Mouse (Mus musculus) urinary bladder, postnatal 14 days (tissue): ENCODE measurements around the gene Slc12a1.
A peak's percentile ranks its signal among the peaks of the same experiment; 100 is the strongest.
"Not testable (repeated sequence)": the region's sequence is repeated elsewhere in the genome, so short reads cannot be mapped to it uniquely, and the experiment has no call there.

Experiments used
- DNase-seq: peaks from one replicate; pipeline ENCODE4 v3.0.0; 2021; ENCODE audit warnings: low spot score

Gene Slc12a1

DNA sequence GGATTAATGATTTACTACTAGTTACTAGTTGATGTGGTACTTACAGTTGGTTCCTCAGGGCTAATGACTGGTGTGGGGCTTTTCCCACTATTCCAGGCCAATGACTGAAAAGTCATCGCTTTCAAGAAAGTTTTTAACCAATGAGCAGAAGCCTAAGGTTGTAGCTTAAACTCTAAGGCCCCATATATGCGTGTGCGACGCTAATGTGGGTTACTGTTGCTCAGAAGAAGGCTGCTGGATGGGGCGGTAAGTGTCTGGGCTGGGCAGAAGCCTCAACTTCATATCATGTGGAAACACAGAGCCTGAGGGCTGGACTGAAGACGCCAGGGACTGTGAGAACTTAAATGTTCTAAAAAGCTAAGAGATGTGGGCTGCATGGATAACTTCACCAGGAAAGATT, at the start of gene Slc12a1:
Gene Slc12a1, plus strand, starts transcription at position 118 of the 400 bp plus-strand sequence.
- DNase-seq, result no peak

DNA sequence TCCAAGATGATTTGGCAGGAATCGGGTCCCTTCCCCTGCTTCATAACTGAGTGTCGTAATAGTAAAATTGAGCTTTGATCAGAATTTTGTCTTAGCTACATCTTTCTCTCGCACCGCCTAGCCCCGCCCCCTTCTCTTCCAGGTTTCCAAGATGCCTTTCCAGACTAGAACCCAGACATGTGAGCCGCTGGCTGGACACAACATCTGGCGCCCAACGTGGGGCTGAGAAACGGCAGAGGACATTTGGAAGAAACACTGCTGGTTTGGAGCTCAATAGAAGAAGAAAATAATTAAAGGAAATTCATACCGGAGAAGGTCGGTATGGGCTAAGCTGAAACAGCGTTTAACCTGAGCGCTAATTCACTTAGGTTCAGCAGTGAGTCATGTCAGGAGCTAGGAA, 47.8 kb upstream of the Slc12a1 start:
- DNase-seq, result not testable (repeated sequence)

DNA sequence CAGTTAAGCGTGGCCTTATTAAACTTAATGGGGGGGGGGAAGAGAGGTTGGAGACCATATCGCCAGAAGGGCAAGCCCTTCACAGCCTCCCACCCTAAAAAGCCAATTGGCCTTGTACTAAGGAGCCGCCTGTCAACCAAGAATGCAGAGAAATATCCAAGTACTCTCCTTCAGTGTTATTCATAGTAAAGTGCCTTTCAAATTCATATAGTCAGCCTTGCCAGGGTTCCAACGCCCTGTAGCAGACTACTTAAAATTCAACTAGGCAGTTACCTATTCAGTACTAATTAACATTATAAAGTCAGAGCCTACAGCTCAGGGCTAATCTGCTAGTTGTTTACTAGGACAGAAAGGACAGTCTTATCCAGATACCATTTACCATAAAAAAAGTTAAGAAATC, 45.8 kb upstream of the Slc12a1 start:
- DNase-seq, result not testable (repeated sequence)

DNA sequence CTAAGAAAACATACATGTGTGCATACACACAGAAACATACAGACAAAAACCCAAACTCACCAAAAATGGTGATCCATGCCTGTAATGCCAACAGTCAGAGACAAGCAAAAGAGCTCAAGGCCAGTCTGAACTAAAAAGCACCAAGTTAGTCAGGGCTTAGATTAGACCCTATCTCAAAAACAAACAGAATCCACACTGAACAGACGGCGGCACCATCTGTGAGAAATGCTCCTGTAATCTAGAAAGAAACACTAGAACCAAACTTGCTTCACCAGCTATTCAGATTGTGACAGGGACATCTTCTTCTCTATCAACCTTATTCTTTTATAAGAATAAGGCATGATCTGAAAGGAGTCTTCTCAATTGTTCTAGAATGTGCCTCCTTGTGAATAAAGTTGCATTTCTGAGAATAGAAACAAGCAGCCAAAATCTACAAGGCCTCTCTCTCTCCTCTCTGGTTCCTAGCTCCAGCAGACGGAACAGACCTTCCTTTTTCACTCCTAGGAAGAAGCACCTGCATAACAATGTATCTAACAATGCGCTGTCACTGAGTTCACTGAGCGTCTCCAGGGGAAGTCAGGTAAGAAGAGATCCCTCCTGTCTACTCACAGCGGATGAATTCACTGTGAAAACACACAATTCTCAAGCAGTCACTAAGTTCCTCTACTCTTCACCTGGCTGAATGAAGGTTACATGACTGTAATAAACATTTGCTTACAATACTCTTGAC, 32.8 kb upstream of the Slc12a1 start:
- DNase-seq, result no peak

DNA sequence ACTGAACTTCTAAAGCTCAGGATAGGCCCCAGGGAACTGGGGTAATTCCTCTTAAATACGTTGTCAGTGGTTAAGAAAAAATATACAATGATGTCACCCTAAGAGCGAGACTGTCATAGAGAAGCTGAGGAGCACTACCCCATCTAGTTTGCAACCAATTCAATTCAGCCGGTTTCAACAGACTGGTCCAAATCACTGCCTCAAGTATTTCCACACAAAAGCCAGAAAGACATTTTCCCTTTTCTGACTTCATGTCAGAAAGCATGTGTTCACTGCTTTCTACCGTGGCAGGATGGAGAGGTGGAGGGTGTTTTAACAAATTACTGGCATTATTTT, 30.0 kb upstream of the Slc12a1 start:
- no peak for DNase-seq

DNA sequence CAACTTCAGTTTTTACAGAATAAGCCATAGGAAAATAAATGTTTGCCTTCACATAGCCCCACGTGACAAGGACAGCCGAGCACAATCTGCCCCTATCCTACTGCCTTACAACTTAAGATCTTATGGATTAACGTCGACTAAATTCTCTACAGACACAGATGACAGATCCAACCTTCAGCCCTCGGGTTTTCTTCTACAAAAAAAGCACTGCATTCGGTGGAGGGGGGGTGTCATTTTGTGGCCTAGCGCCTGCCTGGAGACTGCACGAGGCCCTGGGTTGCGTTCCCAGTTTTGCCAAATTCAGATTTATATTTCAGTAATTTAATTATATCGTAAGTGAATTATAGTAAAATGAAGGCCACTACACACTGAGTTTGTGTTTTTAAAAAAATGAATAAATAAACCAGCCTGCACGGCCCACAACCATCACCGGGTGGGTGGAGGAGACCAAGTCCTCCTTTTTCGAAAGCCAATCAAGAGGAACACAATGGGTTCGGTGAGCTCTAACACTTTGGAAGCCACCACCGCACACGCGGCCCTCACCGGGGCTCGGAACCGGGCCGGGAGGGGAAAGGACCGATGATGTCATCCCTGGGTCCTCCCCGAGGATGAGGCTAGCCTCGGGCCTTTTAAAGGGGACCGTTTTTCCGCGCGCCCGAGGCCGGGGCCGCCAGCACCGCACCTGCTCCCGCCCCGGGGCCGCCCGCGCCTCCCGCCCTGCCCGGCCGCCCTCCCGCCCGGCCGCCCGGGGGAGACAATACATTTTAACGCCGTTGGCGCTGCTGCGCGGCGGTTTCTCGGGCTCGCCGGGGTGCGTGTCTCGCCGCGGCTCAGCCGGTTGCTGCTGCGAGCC, 29.5 kb upstream of the Slc12a1 start:
- peak; percentile 37 for DNase-seq

DNA sequence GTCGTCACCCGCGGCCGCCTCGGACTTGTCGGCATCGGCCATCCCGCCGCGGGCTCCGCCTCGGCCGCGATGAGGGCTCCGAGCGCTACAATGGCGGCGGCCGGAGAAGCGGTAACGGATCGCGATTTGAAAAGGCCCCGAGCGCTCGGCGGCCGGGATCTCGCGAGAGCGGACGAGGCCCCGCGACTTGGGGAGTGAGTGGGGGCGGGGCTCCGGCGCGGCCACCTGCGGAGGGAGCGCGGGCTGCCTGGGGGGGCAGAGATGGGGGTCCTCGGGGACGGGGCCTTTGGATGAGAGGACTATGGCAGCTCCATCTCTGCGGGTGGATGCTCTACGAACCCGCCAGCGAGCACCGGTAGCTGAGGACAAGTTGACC, 28.8 kb upstream of the Slc12a1 start, which contains the start of gene Myef2:
Gene Myef2, minus strand, starts transcription at position 185 of the 376 bp plus-strand sequence.
- peak; percentile 84 for DNase-seq

DNA sequence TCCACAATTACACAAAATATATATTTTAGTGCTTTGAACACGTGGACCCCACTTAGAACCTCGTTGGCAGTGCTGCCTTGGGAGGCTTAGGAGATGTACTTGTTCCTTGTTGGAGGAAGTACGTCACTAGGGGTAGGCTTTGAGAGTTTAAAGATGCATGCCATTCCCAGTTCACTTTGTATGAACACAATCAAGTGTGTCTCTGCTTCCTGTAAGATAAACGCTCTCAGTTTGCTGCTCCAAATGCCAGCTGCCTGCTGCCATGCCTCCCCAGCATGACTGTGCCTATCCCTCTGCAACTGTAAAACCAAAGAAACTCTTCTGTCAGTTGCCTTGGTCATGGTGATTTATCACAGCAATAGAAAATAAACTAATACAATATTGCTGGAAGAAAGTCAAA, 26.5 kb upstream of the Slc12a1 start:
- no peak for DNase-seq

DNA sequence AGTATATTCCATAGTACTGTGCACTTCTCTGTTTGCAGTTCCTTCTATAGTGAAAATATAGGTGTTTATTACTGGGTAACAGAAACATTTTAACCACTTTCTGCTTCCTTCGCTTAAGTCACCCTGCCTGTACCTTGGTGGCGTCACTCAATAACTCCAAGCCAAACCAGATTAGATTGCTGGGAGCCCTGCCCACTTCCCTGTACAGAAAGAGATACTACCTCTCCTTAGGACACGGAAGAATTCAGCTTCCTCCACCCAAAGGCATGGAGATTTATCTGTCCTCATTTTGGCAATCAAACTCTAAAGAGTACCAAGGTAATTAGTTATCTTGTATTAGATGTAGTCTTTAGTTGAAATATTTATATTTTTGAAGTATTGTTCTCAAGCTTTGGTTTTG, 25.5 kb upstream of the Slc12a1 start:
- no peak for DNase-seq

DNA sequence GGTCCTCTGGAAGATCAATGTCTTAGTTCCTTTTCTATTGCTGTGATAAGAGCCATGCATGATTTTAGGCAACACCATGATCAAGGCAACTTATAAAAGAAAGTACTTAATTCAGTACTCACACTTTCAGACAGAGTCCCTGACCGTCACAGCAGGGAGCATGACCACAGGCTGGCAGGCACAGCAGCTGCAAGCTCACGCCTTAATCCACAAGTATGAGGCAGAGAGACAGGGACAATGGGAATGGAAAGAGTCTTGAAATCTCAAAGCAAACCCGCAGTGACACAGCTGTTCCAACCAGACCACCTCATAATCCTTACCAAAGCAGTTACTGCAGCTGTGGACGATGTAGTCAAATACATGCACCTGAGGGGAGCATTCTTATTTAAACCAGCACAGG, 18.2 kb upstream of the Slc12a1 start:
- DNase-seq, result no peak

DNA sequence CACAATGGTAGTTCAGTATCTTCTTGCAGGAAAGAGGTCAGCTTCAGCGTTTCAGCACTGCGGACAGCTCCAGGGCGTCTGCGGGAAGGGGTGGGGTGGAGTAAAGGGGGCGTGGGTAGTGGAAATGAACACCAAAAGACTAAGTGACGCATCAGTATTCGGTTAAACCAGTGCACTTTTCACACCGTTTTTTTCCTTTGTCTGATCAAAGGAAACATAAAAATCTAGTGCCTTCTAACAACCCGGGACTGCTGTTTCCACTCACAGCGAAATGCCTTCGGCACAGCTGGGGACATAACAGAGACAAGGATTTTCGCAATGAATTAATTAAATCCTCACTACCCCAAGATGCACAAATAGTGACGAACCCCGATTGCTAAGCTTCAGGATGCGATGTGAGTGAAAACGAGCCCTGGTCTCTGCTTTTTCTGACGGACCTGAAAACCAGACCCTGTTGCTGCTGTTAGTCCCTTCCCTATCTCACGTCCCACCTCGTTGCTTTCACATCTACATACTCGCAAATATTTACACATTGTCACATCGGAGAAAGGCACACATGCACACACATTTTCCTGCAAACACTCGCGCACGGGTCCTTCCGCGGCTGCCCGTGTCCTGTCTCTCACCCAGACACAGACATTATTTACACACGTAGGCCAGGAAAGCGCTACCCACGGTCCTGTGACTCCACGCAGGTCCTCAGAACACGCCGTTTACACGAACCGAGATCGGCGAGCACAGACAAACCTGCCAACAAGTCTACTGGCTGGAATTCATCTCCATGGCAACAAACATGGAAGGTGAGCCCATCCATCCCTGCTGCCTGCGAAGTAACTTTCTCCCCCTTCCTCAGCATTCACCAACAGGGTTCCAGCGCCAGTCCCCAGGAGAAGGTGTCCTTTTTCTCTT, 16.1 kb upstream of the Slc12a1 start, which contains the start of gene Ctxn2:
Gene Ctxn2, plus strand, starts transcription at position 790 of the 909 bp plus-strand sequence.
- peak; percentile 84 for DNase-seq

DNA sequence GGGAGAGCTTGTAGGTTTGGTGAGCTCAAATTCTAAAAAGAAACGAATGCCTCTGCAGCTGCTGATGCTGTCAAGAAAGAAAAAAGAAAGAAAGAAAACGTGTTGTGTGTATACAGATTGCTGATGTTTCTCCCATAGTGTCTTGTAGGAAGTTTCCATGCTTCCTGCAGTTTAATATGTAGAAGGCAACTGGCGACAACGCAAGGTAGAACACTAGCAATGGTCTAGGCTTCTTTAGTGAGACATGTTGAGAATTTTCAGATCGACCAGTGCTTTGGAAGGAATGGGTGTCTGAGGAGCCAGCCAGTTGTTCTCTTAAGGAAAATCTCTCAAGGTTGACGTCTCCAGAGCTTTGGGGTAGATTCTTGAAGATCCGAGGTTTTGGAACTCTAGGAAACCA, 15.5 kb upstream of the Slc12a1 start:
- no peak for DNase-seq

DNA sequence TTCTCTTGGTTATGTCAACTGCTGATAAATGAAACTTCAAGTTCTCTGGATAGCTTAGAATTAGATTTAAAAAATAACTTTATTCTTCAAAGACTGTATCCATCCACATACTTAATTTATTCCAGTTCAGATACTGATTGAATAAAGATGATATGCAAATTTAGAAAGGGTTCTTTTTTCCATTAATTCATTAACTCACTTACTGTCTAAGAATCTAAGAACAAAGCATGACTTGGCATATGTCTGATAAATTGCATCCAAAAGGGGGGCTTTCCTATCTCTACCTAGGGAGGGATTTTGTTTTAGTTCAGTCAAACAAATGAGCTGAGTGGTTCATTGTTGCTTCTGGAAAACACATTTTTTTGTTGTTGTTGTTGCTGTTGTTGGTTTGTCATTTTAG, 10.0 kb upstream of the Slc12a1 start:
- DNase-seq, result no peak

DNA sequence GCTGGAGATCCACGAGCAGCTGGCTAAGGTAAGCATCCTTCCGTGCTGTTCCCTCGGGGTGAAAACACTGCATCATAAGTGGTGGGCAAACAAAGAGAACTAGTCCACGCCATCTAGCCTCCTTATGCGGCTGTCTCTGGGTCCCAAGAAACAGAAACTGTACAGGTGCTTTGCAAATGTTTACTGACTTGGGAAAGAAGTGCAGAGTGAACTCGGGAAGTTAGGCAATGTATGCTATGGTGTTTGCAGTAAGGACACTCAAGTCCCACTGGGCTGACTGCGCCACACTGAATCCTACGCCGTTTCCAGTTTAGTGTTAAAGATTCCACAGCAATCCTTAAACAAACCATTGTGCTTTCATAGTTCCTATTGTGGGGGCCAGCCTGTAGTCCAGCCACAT, 2.0 kb downstream of the Slc12a1 start:
- DNase-seq, result no peak

DNA sequence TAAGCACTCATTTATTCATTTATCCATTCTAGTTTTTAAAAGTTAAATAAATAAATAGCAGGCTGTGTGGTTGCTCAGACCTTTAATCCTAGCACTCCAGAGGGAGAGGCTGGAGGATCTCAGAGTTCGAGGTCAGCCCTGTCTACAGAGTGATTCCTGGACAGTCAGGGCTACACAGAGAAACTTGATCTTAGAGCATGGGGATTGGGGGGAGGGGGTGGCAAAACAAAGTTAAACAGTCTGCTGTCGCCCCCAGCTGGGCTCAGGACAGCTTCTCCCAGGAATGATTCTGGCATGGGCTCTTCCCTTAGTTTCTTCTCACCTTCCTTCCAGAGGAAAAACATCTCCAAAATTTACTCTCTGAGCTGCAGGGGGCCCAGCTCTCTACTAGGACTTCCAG, 3.2 kb downstream of the Slc12a1 start:
- no peak for DNase-seq

DNA sequence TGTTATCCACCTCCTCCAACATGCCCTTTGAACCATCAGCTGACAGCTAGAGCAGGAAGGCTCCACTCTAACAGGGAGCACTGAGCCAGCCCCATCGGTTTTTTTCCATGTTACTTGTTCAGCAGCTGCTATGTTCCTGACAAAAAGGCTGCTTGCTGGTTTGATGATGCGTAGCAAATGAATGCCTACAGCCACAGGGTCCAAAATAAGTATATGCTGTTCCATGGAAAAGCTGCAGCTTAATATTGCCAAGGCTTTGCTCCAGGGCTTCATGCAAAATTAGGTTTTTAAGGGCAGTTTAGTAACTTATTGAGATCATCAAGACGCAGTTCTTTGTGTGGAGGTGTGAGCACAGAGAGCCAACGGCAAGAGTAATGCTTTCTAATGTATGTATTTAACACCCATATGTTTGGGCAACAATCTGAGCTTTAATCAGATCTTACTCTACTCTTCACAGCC, 9.7 kb downstream of the Slc12a1 start:
- DNase-seq, result no peak

DNA sequence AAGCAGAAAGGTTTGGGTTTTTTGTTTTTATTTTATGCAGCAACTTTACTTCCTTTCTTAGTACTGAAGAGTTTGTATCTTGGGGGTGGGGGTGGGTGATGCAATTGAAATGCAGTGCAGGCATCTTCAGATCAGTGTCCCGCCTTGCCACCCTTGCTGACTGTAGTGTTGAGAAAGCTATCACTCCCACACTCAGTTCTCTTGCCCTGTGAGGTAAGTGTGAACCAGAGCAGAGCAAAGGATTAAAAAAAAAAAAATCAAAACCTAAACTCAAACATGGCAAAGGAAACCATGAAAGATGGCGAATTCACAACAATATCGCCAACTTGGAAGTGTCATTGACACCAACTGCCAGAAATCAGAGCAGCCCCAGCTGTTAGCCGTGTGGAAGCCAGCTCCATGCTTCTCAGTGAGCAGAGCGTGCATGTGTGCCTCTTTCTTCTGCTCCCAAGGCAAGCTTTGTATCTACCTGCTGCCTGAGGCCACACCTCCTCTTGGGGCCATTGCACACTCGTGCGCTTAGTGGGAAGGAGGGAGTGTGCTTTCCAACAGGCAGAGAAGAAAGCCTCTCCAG, 26.0 kb downstream of the Slc12a1 start:
- DNase-seq, result no peak

DNA sequence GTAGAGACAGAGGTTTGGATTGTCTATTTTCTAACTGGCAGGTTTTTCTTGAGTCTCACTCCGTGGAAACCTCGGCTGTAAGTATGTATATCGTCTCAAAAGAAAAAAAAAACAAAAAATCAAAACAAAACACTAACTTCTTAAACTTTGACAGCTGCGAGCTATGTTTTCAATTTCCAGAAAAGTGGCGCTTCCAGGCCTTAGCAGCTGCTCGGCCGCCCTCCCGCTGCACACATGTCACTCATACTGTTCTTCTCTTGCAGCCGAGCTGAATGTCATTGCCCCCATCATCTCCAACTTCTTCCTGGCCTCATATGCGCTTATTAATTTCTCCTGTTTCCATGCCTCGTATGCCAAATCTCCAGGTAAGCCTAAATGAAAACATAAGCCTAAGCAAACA, 35.6 kb downstream of the Slc12a1 start:
- DNase-seq, result no peak

DNA sequence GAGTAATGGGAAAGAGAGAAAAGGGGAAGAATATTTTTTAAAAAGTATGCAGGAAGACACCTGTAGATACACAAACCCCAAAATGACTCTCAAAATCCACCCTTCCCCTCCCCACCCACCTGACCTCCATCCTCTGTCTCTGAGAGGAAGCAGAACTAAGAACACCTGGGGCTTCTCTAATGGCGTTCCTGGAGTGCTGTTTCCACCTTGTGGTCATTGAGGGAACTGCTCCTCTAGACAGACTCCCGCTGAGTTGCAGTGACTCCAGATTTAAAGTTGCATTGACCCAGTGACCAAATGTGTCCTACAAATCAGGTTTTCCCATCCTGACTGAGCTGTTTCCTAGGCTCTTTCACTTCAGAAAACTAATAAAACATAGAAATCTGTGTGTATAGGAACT, 36.9 kb downstream of the Slc12a1 start:
- DNase-seq, result peak; percentile 55

DNA sequence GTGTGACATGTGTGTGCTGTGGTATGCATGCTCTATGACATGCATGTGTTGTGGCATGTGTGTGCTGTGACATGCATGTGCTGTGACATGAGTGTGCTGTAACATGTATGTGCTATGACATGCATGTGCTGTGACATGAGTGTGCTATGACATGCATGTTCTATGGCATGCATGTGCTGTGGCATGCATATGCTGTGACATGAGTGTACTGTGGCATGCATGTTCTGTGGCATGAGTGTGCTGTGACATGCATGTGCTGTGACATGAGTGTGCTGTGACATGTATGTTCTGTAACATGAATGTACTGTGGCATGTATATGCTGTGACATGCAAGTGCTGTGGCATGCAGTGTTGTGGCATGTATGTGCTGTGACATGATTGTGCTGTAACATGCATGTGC, 40.6 kb downstream of the Slc12a1 start:
- DNase-seq, result no peak

DNA sequence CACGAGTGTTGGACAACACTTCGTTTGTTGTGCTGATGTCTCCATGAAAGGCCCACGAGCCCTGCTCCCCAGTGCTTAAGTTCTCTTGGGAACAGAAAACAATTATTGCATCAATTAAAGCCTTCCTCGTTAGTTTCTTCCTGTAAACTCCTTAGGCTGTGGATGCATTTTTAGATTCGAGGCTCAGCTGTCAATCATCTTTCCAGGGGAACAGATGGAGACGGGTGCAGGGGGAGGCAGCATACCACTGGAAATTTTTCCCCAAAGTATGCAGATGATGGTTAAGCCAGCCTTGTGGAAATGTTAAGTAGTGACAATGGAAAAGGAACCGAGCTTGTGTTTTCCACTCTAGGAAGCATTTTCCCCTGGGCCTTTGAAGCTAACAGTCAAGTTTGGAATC, 44.5 kb downstream of the Slc12a1 start:
- no peak for DNase-seq
